In the genomic region with DNA sequence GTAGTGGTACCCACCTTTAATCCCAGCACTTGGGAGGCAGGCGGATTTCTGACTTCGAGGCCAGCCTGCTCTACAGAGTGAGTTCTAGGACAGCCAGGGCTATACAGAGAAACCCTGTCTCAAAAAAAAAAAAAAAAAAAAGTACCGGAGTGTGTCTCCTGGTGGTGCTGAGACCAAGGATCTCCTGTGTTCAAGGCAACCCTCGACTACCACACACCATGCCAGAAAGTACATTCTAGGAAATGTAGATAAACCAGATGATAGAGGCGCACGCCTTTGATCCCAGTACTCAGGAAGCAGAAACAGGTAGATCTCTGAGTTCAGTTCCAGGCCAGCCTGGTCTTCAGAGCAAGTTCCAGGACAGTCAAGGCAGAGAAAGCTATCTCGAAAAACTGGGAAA, we compare ENCODE assay signal across 9 mouse cellular contexts. TPM values are rescaled to one million over a fixed set of nuclear protein-coding genes. Genes with fewer than 3 reads are reported as not detected.
DNase-seq lines count a peak whose midpoint lies in the region; ATAC-seq and TF ChIP-seq lines count a peak whose summit lies in the region.
"Had no signal": no experiment of that assay in that cellular context is flagged by ENCODE, and none has a peak within 500 bp of the region (broad histone marks: within the 10 kb centered on the region; RNA-seq: fewer than 3 reads in every experiment).

No protein-coding gene starts in this region.

- 51% methylated on average over 7 of the region's 7 CpGs for WGBS in hindbrain, postnatal 0 days
- WGBS in midbrain, embryonic 15.5 days = 50% methylated on average over 7 of the region's 7 CpGs

- ATAC-seq in hindbrain, postnatal 0 days = no peak
- ATAC-seq in midbrain, embryonic 15.5 days (replicated peaks) = no peak; the same call in 1 of the 2 replicates
- ATAC-seq in activated CD4-positive, CD25-positive, alpha-beta regulatory T cell, adult 4 months = no peak

- no peak for TF ChIP-seq CTCF in bone marrow macrophage, adult 2 months (IDR thresholded peaks at IDR 0.05; ENCODE audit: low read depth, low read length)
- TF ChIP-seq CTCF in hindbrain, postnatal 0 days (IDR thresholded peaks at IDR 0.05; ENCODE audit: low read depth) = no peak

- DNase-seq in kidney, adult 9 months = peak; percentile 16
- no peak for DNase-seq in kidney, adult 11 months
- no peak for DNase-seq in hindbrain, postnatal 0 days (ENCODE audit: low spot score)
- no peak for DNase-seq in cerebellum, adult 11-12 months
- DNase-seq in yolk sac, embryonic 10.5 days (ENCODE audit: low spot score) = no peak
- DNase-seq: adrenal gland, adult 2 months had no signal

- no peak overlapping the region for H3K27ac ChIP-seq in bone marrow macrophage, adult 2 months (ENCODE audit: insufficient read depth, low read depth, low read length)
- H3K27ac ChIP-seq in hindbrain, postnatal 0 days = peak overlapping the region; percentile 89
- peak overlapping the region; percentile 96 for H3K27ac ChIP-seq in midbrain, embryonic 15.5 days

- H3K4me2 ChIP-seq in hindbrain, postnatal 0 days (ENCODE audit: low read depth, low read length) = peak overlapping the region; percentile 76
- peak overlapping the region; percentile 64 for H3K4me2 ChIP-seq in midbrain, embryonic 15.5 days

- H3K9ac ChIP-seq in hindbrain, postnatal 0 days (replicated peaks; ENCODE audit: low read length) = peak overlapping the region; percentile 92; the same call in 1 of the 2 replicates
- H3K9ac ChIP-seq in midbrain, embryonic 15.5 days = peak overlapping the region; percentile 99

- H3K4me3 ChIP-seq in bone marrow macrophage, adult 2 months (ENCODE audit: insufficient read depth, low read length) = peak overlapping the region; percentile 99
- H3K4me3 ChIP-seq in hindbrain, postnatal 0 days (ENCODE audit: low read length) = peak overlapping the region; percentile 68
- peak overlapping the region; percentile 92 for H3K4me3 ChIP-seq in midbrain, embryonic 15.5 days

- TF ChIP-seq POLR2A in bone marrow macrophage, adult 2 months (IDR thresholded peaks at IDR 0.05; ENCODE audit: borderline replicate concordance, low read depth, low read length) = no peak

- H3K27me3 ChIP-seq in hindbrain, postnatal 0 days (ENCODE audit: insufficient read depth, low read length) = no peaks in the 10 kb centered on the region
- H3K27me3 ChIP-seq in midbrain, embryonic 15.5 days (replicated peaks) = no peaks in the 10 kb centered on the region

- H3K9me3 ChIP-seq in hindbrain, postnatal 0 days (ENCODE audit: low read length) = no peaks in the 10 kb centered on the region
- H3K9me3 ChIP-seq in midbrain, embryonic 15.5 days = no peaks in the 10 kb centered on the region

- H3K4me1 ChIP-seq in bone marrow macrophage, adult 2 months (ENCODE audit: control insufficient read depth, insufficient read depth, low read length) = peaks cover 11% of the 10 kb centered on the region
- H3K4me1 ChIP-seq in hindbrain, postnatal 0 days (ENCODE audit: insufficient read depth, low read length) = peaks cover 4% of the 10 kb centered on the region; the same call in 1 of the 2 replicates
- peaks cover 33% of the 10 kb centered on the region for H3K4me1 ChIP-seq in midbrain, embryonic 15.5 days

- 0 out of 2 replicates have a peak, but pooled peaks cover 4% of the 10 kb centered on the region for H3K36me3 ChIP-seq in hindbrain, postnatal 0 days (ENCODE audit: insufficient read depth, low read length)
- 0 out of 2 replicates have a peak, but pooled peaks cover 7% of the 10 kb centered on the region for H3K36me3 ChIP-seq in midbrain, embryonic 15.5 days (replicated peaks)

RNA-seq across cellular contexts. Expression of gene Drg1, which starts 0.9 kb away (rescaled TPM):
- polyA plus RNA-seq in bone marrow macrophage, adult 2 months (2012; ENCODE audit: insufficient read depth, insufficient read length, missing spikeins) = 74.1 and 75.0 TPM in 2 replicates
- 62.3 and 73.1 TPM in 2 replicates for total RNA-seq in hindbrain, postnatal 0 days (2014; rRNA removed)
- 176 and 186 TPM in 2 replicates for polyA plus RNA-seq in hindbrain, postnatal 0 days (2015; fragmentation: Nextera tagmentation; extraction: Ambion mirVana)
- polyA plus RNA-seq in midbrain, embryonic 15.5 days (2015; fragmentation: Nextera tagmentation; extraction: Ambion mirVana) = 215 and 221 TPM in 2 replicates
- 100 to 1,000 TPM; 166 to 178 TPM for polyA plus RNA-seq in activated CD4-positive, CD25-positive, alpha-beta regulatory T cell, adult 4 months (2017; shearing (Covaris generic))

RNA-seq across cellular contexts. Expression of gene Patz1, which starts 21.5 kb away (rescaled TPM):
- polyA plus RNA-seq in bone marrow macrophage, adult 2 months (2012; ENCODE audit: insufficient read depth, insufficient read length, missing spikeins) = 29.9 and 32.2 TPM in 2 replicates
- 89.6 and 97.1 TPM in 2 replicates for total RNA-seq in hindbrain, postnatal 0 days (2014; rRNA removed)
- polyA plus RNA-seq in hindbrain, postnatal 0 days (2015; fragmentation: Nextera tagmentation; extraction: Ambion mirVana) = 38.8 and 40.4 TPM in 2 replicates
- polyA plus RNA-seq in midbrain, embryonic 15.5 days (2015; fragmentation: Nextera tagmentation; extraction: Ambion mirVana) = 60.9 and 63.2 TPM in 2 replicates
- polyA plus RNA-seq in activated CD4-positive, CD25-positive, alpha-beta regulatory T cell, adult 4 months (2017; shearing (Covaris generic)) = 10 to 100 TPM; 13.3 to 15.6 TPM
